Mouse (Mus musculus) lung, embryonic 15.5 days (tissue): ENCODE results near the gene Phkb. TPM values are rescaled to one million over a fixed set of nuclear protein-coding genes. Genes with fewer than 3 reads are reported as not detected.

Experiments
- polyA plus RNA-seq: library from polyadenylated mRNA; unstranded; fragments of >200 nt; fragmentation: Nextera tagmentation; extraction: Ambion mirVana; gene quantifications from 2 replicates; pipeline ENCODE4 v1.2.1, GENCODE M21; 2015

Phkb gene
- polyA plus RNA-seq, 1 experiment from 2014 or later: 47.0 TPM

Other genes with a start within 250 kb of the Phkb start
- gene Neto2, start 140.0 kb upstream of the Phkb start, polyA plus RNA-seq: 6.3 and 6.6 TPM in 2 replicates
- gene Itfg1, start within 50 bp of the Phkb start, polyA plus RNA-seq: 74.0 and 77.4 TPM in 2 replicates